Mouse (Mus musculus): ENCODE measurements around the gene Cd63. TPM values are rescaled to one million over a fixed set of nuclear protein-coding genes. Genes with fewer than 3 reads are reported as not detected.
A peak's percentile ranks its signal among the peaks of the same experiment; 100 is the strongest.

Gene Cd63
- polyA plus RNA-seq, 1 experiment from 2014 or later, result 258 TPM

GRCm38 (mm10) chr10:128891296-128892094, 9.3 kb upstream of the Cd63 start, which contains the start of gene Gdf11:
Gene Gdf11, minus strand, starts transcription at chr10:128891718.
- H3K27ac ChIP-seq, result peak within 1 kb of the TSS; percentile 91
- ATAC-seq (ENCODE audit: low FRiP score), result peak; percentile 88
- peaks cover 53% of the 10 kb centered on the region for H3K4me1 ChIP-seq
- H3K4me2 ChIP-seq (replicated peaks), result peak within 1 kb of the TSS; percentile 85
- peaks cover 13% of the 10 kb centered on the region for H3K27me3 ChIP-seq
- H3K9ac ChIP-seq, result peak within 1 kb of the TSS; percentile 82
- no peaks in the 10 kb centered on the region for H3K9me3 ChIP-seq (replicated peaks)
- peak within 1 kb of the TSS; percentile 75 for H3K4me3 ChIP-seq
- H3K36me3 ChIP-seq, result peaks cover 17% of the 10 kb centered on the region
- 1% methylated on average over 48 of the region's 89 CpGs for WGBS

GRCm38 (mm10) chr10:128892246-128892645, 8.5 kb upstream of the Cd63 start:
- Histone ChIP-seq H3K9ac (peak overlapping the region; percentile 82), H3K4me1 (peaks cover 48% of the 10 kb centered on the region), H3K27ac (peak overlapping the region; percentile 91), H3K27me3 (peaks cover 19% of the 10 kb centered on the region), H3K9me3 (replicated peaks) (no peaks in the 10 kb centered on the region), H3K4me2 (replicated peaks) (peak overlapping the region; percentile 85), H3K36me3 (peaks cover 9% of the 10 kb centered on the region; the same call in 1 of the 2 replicates), H3K4me3 (peak overlapping the region; percentile 75)
- 2% methylated on average over 9 of the region's 9 CpGs for WGBS
- ATAC-seq (ENCODE audit: low FRiP score), result peak; percentile 11

GRCm38 (mm10) chr10:128895437-128895836, 5.4 kb upstream of the Cd63 start:
- H3K36me3 ChIP-seq, result no peaks in the 10 kb centered on the region
- peaks cover 24% of the 10 kb centered on the region for H3K27me3 ChIP-seq
- no peaks in the 10 kb centered on the region for H3K9me3 ChIP-seq (replicated peaks)
- no peak for ATAC-seq (ENCODE audit: low FRiP score)
- under 1% methylated on average over 9 of the region's 9 CpGs for WGBS
- H3K4me1 ChIP-seq, result peaks cover 25% of the 10 kb centered on the region
- H3K27ac ChIP-seq, result no peak overlapping the region
- H3K9ac ChIP-seq, result no peak overlapping the region
- H3K4me2 ChIP-seq (replicated peaks), result peak overlapping the region; percentile 26
- H3K4me3 ChIP-seq, result no peak overlapping the region

DNA sequence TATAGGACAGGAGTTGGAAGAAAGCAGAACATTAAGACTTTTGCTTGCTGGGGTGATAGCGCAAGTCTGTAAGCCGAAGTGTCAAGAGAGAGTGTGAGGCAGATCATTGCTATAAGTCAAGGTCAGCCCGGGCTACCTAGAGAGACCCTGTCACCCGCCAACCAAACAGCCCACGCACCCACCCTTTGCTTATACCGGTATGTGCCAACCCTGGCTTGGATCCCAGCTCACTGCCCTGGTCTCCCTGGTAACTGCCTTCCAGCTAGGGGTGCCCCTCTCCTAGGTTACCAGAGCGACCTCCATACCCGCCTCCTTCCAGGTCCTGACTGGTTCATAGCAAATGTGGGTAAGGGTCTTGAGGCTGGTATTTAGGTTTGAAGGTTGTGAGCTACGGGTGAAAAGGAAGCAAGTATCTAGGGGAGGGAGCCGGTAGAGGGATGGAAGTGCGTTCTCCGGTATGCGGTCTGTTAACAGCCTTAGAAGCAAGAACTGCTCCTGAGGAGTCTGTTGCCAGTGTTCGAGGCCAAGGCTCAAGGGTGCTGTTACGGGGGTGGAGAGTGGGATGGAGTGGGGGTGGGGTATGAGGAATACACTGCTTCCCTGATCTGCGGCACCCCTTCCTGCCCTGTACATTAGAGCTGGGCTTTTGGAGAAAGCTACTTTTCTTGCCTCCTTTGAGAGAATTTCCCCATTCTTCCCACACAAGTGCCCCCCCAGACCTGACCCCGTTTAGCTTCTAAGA, 4.7 kb upstream of the Cd63 start:
- peak overlapping the region; percentile 27; the same call in 1 of the 2 replicates for H3K9ac ChIP-seq
- H3K27ac ChIP-seq, result no peak overlapping the region
- peak overlapping the region; percentile 26 for H3K4me2 ChIP-seq (replicated peaks)
- WGBS, result 1% methylated on average over 17 of the region's 17 CpGs
- peaks cover 20% of the 10 kb centered on the region for H3K4me1 ChIP-seq
- H3K36me3 ChIP-seq, result no peaks in the 10 kb centered on the region
- H3K4me3 ChIP-seq, result no peak overlapping the region
- no peaks in the 10 kb centered on the region for H3K9me3 ChIP-seq (replicated peaks)
- ATAC-seq (ENCODE audit: low FRiP score), result no peak
- peaks cover 24% of the 10 kb centered on the region for H3K27me3 ChIP-seq

GRCm38 (mm10) chr10:128896807-128897206, 4.0 kb upstream of the Cd63 start:
- Histone ChIP-seq H3K27me3 (peaks cover 24% of the 10 kb centered on the region), H3K4me1 (peaks cover 20% of the 10 kb centered on the region), H3K9ac (no peak overlapping the region), H3K4me3 (no peak overlapping the region), H3K36me3 (no peaks in the 10 kb centered on the region), H3K27ac (no peak overlapping the region), H3K9me3 (replicated peaks) (no peaks in the 10 kb centered on the region), H3K4me2 (replicated peaks) (no peak overlapping the region)
- WGBS, result 75% methylated on average over 1 of the region's 1 CpGs
- no peak for ATAC-seq (ENCODE audit: low FRiP score)

- Histone ChIP-seq H3K4me1 (peaks cover 17% of the 10 kb centered on the region), H3K4me2 (replicated peaks) (no peak overlapping the region), H3K27ac (no peak overlapping the region), H3K27me3 (peaks cover 24% of the 10 kb centered on the region), H3K9ac (no peak overlapping the region), H3K4me3 (no peak overlapping the region), H3K9me3 (replicated peaks) (no peaks in the 10 kb centered on the region), H3K36me3 (no peaks in the 10 kb centered on the region)
- WGBS, result 13% methylated on average over 1 of the region's 1 CpGs
- ATAC-seq (ENCODE audit: low FRiP score), result no peak
Observed at GRCm38 (mm10) chr10:128897501-128897900, 3.3 kb upstream of the Cd63 start.

DNA sequence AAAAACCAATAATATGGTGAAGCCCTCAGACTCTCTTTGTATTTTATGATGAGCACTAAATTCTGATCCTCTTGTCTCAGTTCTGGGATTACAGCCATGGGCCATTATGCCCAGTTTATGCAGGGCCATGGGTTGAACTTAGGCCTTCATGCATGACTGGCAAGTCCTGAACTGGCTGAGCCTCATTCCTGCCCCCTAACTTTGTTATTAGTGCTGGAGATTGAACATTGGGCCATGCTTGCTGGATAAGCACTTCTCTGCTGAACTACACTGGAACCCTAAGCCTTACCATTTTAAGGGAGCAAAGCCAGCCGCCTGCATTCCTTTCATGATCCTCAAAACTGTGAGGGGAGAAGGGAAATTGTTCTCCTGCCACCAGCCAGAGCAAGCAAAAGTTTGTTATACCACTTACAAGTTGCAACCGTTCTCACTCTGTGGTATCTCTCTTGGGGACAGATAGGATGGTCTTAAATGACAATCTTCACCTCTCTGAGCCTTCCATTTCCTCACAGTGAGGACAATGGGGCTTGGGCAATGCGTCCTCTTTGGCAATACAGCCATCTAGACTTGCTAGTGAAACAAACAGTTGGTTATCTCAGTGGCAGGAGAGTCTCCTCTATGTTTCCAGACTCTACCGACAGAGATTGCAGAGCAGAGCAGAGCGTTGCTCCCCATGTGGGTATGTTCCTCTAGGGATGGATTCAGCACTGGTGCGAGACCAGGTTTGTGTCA, 864 bp upstream of the Cd63 start:
- Histone ChIP-seq H3K4me3 (no peak overlapping the region), H3K9ac (no peak overlapping the region), H3K4me2 (replicated peaks) (no peak overlapping the region), H3K9me3 (replicated peaks) (no peaks in the 10 kb centered on the region), H3K27ac (no peak overlapping the region), H3K27me3 (peaks cover 21% of the 10 kb centered on the region), H3K36me3 (no peaks in the 10 kb centered on the region), H3K4me1 (peaks cover 11% of the 10 kb centered on the region)
- WGBS, result 85% methylated on average over 6 of the region's 6 CpGs
- ATAC-seq (ENCODE audit: low FRiP score), result no peak

- no peak overlapping the region for H3K4me3 ChIP-seq
- no peaks in the 10 kb centered on the region for H3K9me3 ChIP-seq (replicated peaks)
- no peak overlapping the region for H3K4me2 ChIP-seq (replicated peaks)
- H3K27me3 ChIP-seq, result peaks cover 12% of the 10 kb centered on the region
- H3K36me3 ChIP-seq, result no peaks in the 10 kb centered on the region
- H3K27ac ChIP-seq, result no peak overlapping the region
- H3K9ac ChIP-seq, result no peak overlapping the region
- ATAC-seq (ENCODE audit: low FRiP score), result no peak
- 71% methylated on average over 1 of the region's 1 CpGs for WGBS
- peaks cover 4% of the 10 kb centered on the region; the same call in 1 of the 2 replicates for H3K4me1 ChIP-seq
Observed at GRCm38 (mm10) chr10:128901409-128901808, 620 bp downstream of the Cd63 start.

GRCm38 (mm10) chr10:128902409-128902988, 1.7 kb downstream of the Cd63 start:
- no peak overlapping the region for H3K27ac ChIP-seq
- H3K27me3 ChIP-seq, result peaks cover 3% of the 10 kb centered on the region
- H3K9ac ChIP-seq, result no peak overlapping the region
- no peak for ATAC-seq (ENCODE audit: low FRiP score)
- no peaks in the 10 kb centered on the region for H3K36me3 ChIP-seq
- H3K4me3 ChIP-seq, result no peak overlapping the region
- H3K4me2 ChIP-seq (replicated peaks), result no peak overlapping the region
- 82% methylated on average over 3 of the region's 3 CpGs for WGBS
- no peaks in the 10 kb centered on the region for H3K4me1 ChIP-seq
- no peaks in the 10 kb centered on the region for H3K9me3 ChIP-seq (replicated peaks)

GRCm38 (mm10) chr10:128904812-128905211, 4.0 kb downstream of the Cd63 start:
- H3K27me3 ChIP-seq, result no peaks in the 10 kb centered on the region; the same call in 1 of the 2 replicates
- H3K27ac ChIP-seq, result no peak overlapping the region
- no peaks in the 10 kb centered on the region for H3K36me3 ChIP-seq
- no peak overlapping the region for H3K9ac ChIP-seq
- H3K4me1 ChIP-seq, result peaks cover 7% of the 10 kb centered on the region; the same call in 1 of the 2 replicates
- H3K9me3 ChIP-seq (replicated peaks), result no peaks in the 10 kb centered on the region
- ATAC-seq (ENCODE audit: low FRiP score), result no peak
- 67% methylated on average over 5 of the region's 5 CpGs for WGBS
- H3K4me2 ChIP-seq (replicated peaks), result no peak overlapping the region
- no peak overlapping the region for H3K4me3 ChIP-seq

GRCm38 (mm10) chr10:128908778-128909448, 8.1 kb downstream of the Cd63 start:
- 0 out of 2 replicates have a peak, but pooled peaks cover under 1% of the 10 kb centered on the region for H3K36me3 ChIP-seq
- H3K4me2 ChIP-seq (replicated peaks), result peak overlapping the region; percentile 85
- peaks cover 3% of the 10 kb centered on the region; the same call in 1 of the 2 replicates for H3K27me3 ChIP-seq
- H3K4me1 ChIP-seq, result peaks cover 13% of the 10 kb centered on the region; the same call in 1 of the 2 replicates
- ATAC-seq (ENCODE audit: low FRiP score), result no peak; the same call in 1 of the 2 replicates
- peak overlapping the region; percentile 87 for H3K9ac ChIP-seq
- H3K4me3 ChIP-seq, result peak overlapping the region; percentile 81
- H3K27ac ChIP-seq, result peak overlapping the region; percentile 75
- no peaks in the 10 kb centered on the region for H3K9me3 ChIP-seq (replicated peaks)
- WGBS, result 58% methylated on average over 13 of the region's 13 CpGs
